ENCODE assay signal across 13 mouse cellular contexts in genomic region chr9:53094536-53094935, GRCm38 (mm10).
DNase-seq lines count a peak whose midpoint lies in the region.
"Had no signal": no experiment of that assay in that cellular context is flagged by ENCODE, and none has a peak within 500 bp of the region (broad histone marks: within the 10 kb centered on the region; RNA-seq: fewer than 3 reads in every experiment).

No protein-coding gene starts in this region.

- DNase-seq in cerebellum, postnatal 10 days, result peak; percentile 51 to 59
- DNase-seq in cerebellum, postnatal 25 days, result no peak
- peak; percentile 17 to 30 for DNase-seq in lung, adult 18-20 months
- DNase-seq in lung, postnatal 4 days, result no peak
- DNase-seq in brain, adult 2 months (ENCODE audit: low read depth, low spot score), result peak; percentile 24
- DNase-seq in heart, postnatal 25 days (ENCODE audit: low spot score), result peak; percentile 41
- DNase-seq in frontal cortex, postnatal 36 days (ENCODE audit: low spot score in 2 of 2), result no peak
- DNase-seq in B cell, adult 2 months, result no peak
- DNase-seq: cerebellum, adult 18-20 months; kidney, postnatal 14 days; layer of hippocampus, adult 9-11 months; liver, embryonic 13.5 days; right cerebral cortex, adult 18-20 months had no signal

- intact Hi-C loops in heart, postnatal 25 days (cut with DNase I), result no loop called here

Comparison
In these comparisons a context has a peak if more than half of its experiments do, and no peak if none do; other contexts are left out.
1. DNase-seq: peak in cerebellum, postnatal 10 days (2 of 2), lung, adult 18-20 months (2 of 2), brain, adult 2 months (single experiment) and heart, postnatal 25 days (single experiment); none in cerebellum, postnatal 25 days (0 of 2), lung, postnatal 4 days (0 of 2), frontal cortex, postnatal 36 days (0 of 2) and B cell, adult 2 months (0 of 2).